Mouse (Mus musculus) central nervous system, embryonic 11.5 days (tissue): ENCODE data around the gene Pdp2. TPM values are rescaled to one million over a fixed set of nuclear protein-coding genes. Genes with fewer than 3 reads are reported as not detected.

ENCODE experiments used
- polyA plus RNA-seq: library from polyadenylated mRNA; depleted of rRNA; stranded (reverse); fragments of >200 nt; gene quantifications from 2 replicates; pipeline ENCODE4 v1.2.3, GENCODE M21; 2012; rRNA removed

Pdp2 gene
- 6.7 and 7.3 TPM in 2 replicates for polyA plus RNA-seq

GRCm38 (mm10) chr8:104591133-104591834 lies at the start of gene Pdp2:
Gene Pdp2, plus strand, starts transcription at chr8:104591451.

GRCm38 (mm10) chr8:104624161-104624560 lies 32.9 kb downstream of the Pdp2 start, which contains the start of gene Cdh16:
Gene Cdh16, minus strand, starts transcription at chr8:104624396.

GRCm38 (mm10) chr8:104630981-104631663 lies 39.9 kb downstream of the Pdp2 start, which contains the start of gene Rrad:
Gene Rrad, minus strand, starts transcription at chr8:104631327.

GRCm38 (mm10) chr8:104641426-104642323 lies 50.4 kb downstream of the Pdp2 start, which contains the start of gene Ciao2b:
Gene Ciao2b, minus strand, starts transcription at chr8:104641965.

Other genes with a start within 250 kb of the Pdp2 start
- 15.4 and 17.8 TPM in 2 replicates for gene Cmtm4, start 195.6 kb upstream of the Pdp2 start, polyA plus RNA-seq
- 87.6 and 96.0 TPM in 2 replicates for gene Dync1li2, start 148.4 kb upstream of the Pdp2 start, polyA plus RNA-seq
- gene Terb1, start 81.5 kb upstream of the Pdp2 start, polyA plus RNA-seq: 0.11 and 0.22 TPM in 2 replicates
- 61.2 and 99.5 TPM in 2 replicates for gene Nae1, start 56.8 kb upstream of the Pdp2 start, polyA plus RNA-seq
- 0.61 and 0.83 TPM in 2 replicates for gene Car7, start 56.8 kb upstream of the Pdp2 start, polyA plus RNA-seq
- 0.26 and 0.72 TPM in 2 replicates for gene Cdh16, start 32.9 kb downstream of the Pdp2 start, polyA plus RNA-seq
- 2.6 and 5.8 TPM in 2 replicates for gene Rrad, start 39.9 kb downstream of the Pdp2 start, polyA plus RNA-seq
- 60.9 and 61.1 TPM in 2 replicates for gene Ciao2b, start 50.5 kb downstream of the Pdp2 start, polyA plus RNA-seq
- gene Ces2a, start 142.6 kb downstream of the Pdp2 start, polyA plus RNA-seq: 0.07 and 0.13 TPM in 2 replicates
- 0.12 and 0.16 TPM in 2 replicates for gene Ces2b, start 240.1 kb downstream of the Pdp2 start, polyA plus RNA-seq